Mouse (Mus musculus): Measurements from ENCODE around the gene Rab5c. TPM values are rescaled to one million over a fixed set of nuclear protein-coding genes. Genes with fewer than 3 reads are reported as not detected.

Rab5c gene
- polyA plus RNA-seq, 1 experiment from 2014 or later: 142 TPM

DNA sequence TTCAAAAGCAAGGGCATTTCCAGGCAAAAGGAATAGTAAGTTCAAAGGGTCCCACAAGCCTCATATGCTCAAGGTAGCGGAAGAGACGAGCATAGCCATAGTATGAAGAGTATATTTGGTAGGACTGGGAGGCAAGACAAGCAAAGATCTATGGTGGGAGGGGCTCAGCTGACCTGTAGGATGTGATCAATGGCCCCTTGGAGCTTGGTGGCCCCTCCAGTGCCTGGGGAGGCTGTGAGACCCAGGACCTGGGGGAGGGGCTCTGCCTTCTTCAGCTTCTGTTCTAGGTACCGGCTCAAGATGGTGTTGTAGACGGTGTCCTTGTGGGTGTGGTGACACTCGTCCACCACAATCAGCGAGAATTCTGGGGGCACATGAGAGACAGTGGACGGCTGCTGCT, 35.1 kb downstream of the Rab5c start:
- Histone ChIP-seq H3K27me3 (replicated peaks; ENCODE audit: control insufficient read depth, insufficient read depth, low read length) (no peaks in the 10 kb centered on the region), H3K9ac (ENCODE audit: low read length) (no peak overlapping the region), H3K27ac (ENCODE audit: low read depth, low read length) (no peak overlapping the region), H3K4me3 (ENCODE audit: low read depth, low read length) (no peak overlapping the region), H3K36me3 (ENCODE audit: control insufficient read depth, insufficient read depth, low read length) (peaks cover 39% of the 10 kb centered on the region), H3K9me3 (replicated peaks; ENCODE audit: control insufficient read depth, low read length) (no peaks in the 10 kb centered on the region), H3K4me1 (ENCODE audit: control insufficient read depth, insufficient read depth, low read length) (0 out of 2 replicates have a peak, but pooled peaks cover 3% of the 10 kb centered on the region), H3K4me2 (ENCODE audit: low read length) (0 out of 2 replicates have a peak overlapping the region, but pooled peaks have one; percentile 10)
- ATAC-seq: no peak
- 45% methylated on average over 7 of the region's 7 CpGs for WGBS
- no peak for DNase-seq (ENCODE audit: low spot score)

DNA sequence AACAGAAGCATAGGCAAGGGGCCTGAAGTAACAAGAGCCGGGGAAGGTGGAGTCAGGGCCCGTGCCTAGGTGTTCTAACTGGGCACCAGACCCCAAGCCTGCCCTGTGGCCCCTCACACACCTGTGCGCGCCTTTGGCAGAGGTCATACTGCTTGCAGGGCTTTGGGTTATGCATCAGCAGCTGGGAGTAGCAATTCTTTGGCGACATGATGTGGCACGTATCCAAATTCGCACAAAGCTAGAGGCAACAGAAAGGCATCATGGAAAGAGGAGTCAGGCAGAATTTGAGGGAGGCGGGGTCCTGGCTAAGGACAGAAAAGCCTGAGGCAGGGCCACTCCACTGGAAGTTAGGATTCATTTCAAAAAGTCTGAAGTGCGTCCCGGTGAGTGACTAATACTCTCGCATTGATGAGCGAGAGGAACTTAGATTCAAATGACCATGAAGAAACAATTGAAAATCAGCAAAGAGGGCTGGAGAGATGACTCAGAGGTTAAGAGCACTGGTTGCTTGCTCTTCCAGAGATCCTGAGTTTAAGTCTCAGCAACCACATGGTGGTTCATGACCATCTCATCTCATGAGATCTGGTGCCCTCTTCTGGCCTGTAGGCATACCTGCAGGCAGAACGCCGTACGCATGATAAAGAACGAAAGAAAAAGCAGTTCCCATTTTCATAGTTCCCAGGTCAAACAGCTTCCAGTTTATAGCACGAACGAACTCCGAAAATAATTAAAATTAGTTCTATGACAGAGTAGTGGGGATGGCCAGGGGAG, 35.7 kb downstream of the Rab5c start:
- H3K9ac ChIP-seq (ENCODE audit: low read length): no peak overlapping the region
- no peaks in the 10 kb centered on the region for H3K9me3 ChIP-seq (replicated peaks; ENCODE audit: control insufficient read depth, low read length)
- WGBS: 37% methylated on average over 19 of the region's 19 CpGs
- ATAC-seq: peak; percentile 62
- H3K27me3 ChIP-seq (replicated peaks; ENCODE audit: control insufficient read depth, insufficient read depth, low read length): no peaks in the 10 kb centered on the region
- peak; percentile 91 for DNase-seq (ENCODE audit: low spot score)
- no peak overlapping the region for H3K4me3 ChIP-seq (ENCODE audit: low read depth, low read length)
- H3K4me1 ChIP-seq (ENCODE audit: control insufficient read depth, insufficient read depth, low read length): 0 out of 2 replicates have a peak, but pooled peaks cover 3% of the 10 kb centered on the region
- H3K4me2 ChIP-seq (ENCODE audit: low read length): 0 out of 2 replicates have a peak overlapping the region, but pooled peaks have one; percentile 10
- H3K27ac ChIP-seq (ENCODE audit: low read depth, low read length): no peak overlapping the region
- peaks cover 33% of the 10 kb centered on the region for H3K36me3 ChIP-seq (ENCODE audit: control insufficient read depth, insufficient read depth, low read length)

GRCm38 (mm10) chr11:100701301-100701700, 36.7 kb downstream of the Rab5c start:
- Histone ChIP-seq H3K9ac (ENCODE audit: low read length) (no peak overlapping the region), H3K9me3 (replicated peaks; ENCODE audit: control insufficient read depth, low read length) (no peaks in the 10 kb centered on the region), H3K27ac (ENCODE audit: low read depth, low read length) (no peak overlapping the region), H3K36me3 (ENCODE audit: control insufficient read depth, insufficient read depth, low read length) (peaks cover 23% of the 10 kb centered on the region), H3K4me2 (ENCODE audit: low read length) (peak overlapping the region; percentile 32; the same call in 1 of the 2 replicates), H3K27me3 (replicated peaks; ENCODE audit: control insufficient read depth, insufficient read depth, low read length) (no peaks in the 10 kb centered on the region), H3K4me1 (ENCODE audit: control insufficient read depth, insufficient read depth, low read length) (0 out of 2 replicates have a peak, but pooled peaks cover 3% of the 10 kb centered on the region), H3K4me3 (ENCODE audit: low read depth, low read length) (no peak overlapping the region)
- ATAC-seq: no peak
- DNase-seq (ENCODE audit: low spot score): no peak
- WGBS: 4% methylated on average over 14 of the region's 14 CpGs

GRCm38 (mm10) chr11:100700710-100701109, 37.3 kb downstream of the Rab5c start:
- Histone ChIP-seq H3K27me3 (replicated peaks; ENCODE audit: control insufficient read depth, insufficient read depth, low read length) (no peaks in the 10 kb centered on the region), H3K27ac (ENCODE audit: low read depth, low read length) (no peak overlapping the region), H3K4me1 (ENCODE audit: control insufficient read depth, insufficient read depth, low read length) (0 out of 2 replicates have a peak, but pooled peaks cover 3% of the 10 kb centered on the region), H3K4me3 (ENCODE audit: low read depth, low read length) (no peak overlapping the region), H3K9me3 (replicated peaks; ENCODE audit: control insufficient read depth, low read length) (no peaks in the 10 kb centered on the region), H3K4me2 (ENCODE audit: low read length) (no peak overlapping the region), H3K36me3 (ENCODE audit: control insufficient read depth, insufficient read depth, low read length) (peaks cover 17% of the 10 kb centered on the region), H3K9ac (ENCODE audit: low read length) (no peak overlapping the region)
- 73% methylated on average over 3 of the region's 3 CpGs for WGBS
- no peak for DNase-seq (ENCODE audit: low spot score)
- ATAC-seq: no peak

DNA sequence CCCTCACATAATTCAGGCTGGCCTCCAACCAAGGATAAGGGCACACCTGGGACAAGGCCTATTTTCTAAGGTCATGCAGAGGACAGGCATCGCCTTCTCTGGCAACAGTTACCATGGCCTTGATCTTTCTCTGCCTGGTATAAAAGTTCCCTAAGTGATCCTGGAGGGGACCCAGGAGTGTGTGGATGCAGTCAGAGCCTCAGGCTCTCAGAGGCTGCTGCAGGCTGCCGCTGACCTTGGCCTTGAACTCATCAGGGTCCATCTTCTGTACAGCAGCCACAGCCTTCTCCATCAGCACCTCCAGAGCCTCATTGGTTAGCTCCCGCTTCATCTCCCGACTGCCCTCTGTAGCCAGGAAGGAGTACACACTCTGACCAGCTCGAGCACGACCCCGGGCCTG, 40.1 kb downstream of the Rab5c start:
- Histone ChIP-seq H3K9me3 (replicated peaks; ENCODE audit: control insufficient read depth, low read length) (no peaks in the 10 kb centered on the region), H3K4me1 (ENCODE audit: control insufficient read depth, insufficient read depth, low read length) (0 out of 2 replicates have a peak, but pooled peaks cover 3% of the 10 kb centered on the region), H3K4me2 (ENCODE audit: low read length) (no peak overlapping the region), H3K9ac (ENCODE audit: low read length) (no peak overlapping the region), H3K36me3 (ENCODE audit: control insufficient read depth, insufficient read depth, low read length) (no peaks in the 10 kb centered on the region), H3K27ac (ENCODE audit: low read depth, low read length) (no peak overlapping the region), H3K27me3 (replicated peaks; ENCODE audit: control insufficient read depth, insufficient read depth, low read length) (peaks cover 4% of the 10 kb centered on the region; the same call in 1 of the 2 replicates), H3K4me3 (ENCODE audit: low read depth, low read length) (no peak overlapping the region)
- DNase-seq (ENCODE audit: low spot score) (no peak), ATAC-seq (no peak)
- WGBS: 83% methylated on average over 7 of the region's 7 CpGs

- Histone ChIP-seq H3K27me3 (replicated peaks; ENCODE audit: control insufficient read depth, insufficient read depth, low read length) (peaks cover 14% of the 10 kb centered on the region; the same call in 1 of the 2 replicates), H3K4me1 (ENCODE audit: control insufficient read depth, insufficient read depth, low read length) (peaks cover 3% of the 10 kb centered on the region; the same call in 1 of the 2 replicates), H3K9me3 (replicated peaks; ENCODE audit: control insufficient read depth, low read length) (no peaks in the 10 kb centered on the region), H3K27ac (ENCODE audit: low read depth, low read length) (no peak overlapping the region), H3K9ac (ENCODE audit: low read length) (no peak overlapping the region), H3K36me3 (ENCODE audit: control insufficient read depth, insufficient read depth, low read length) (no peaks in the 10 kb centered on the region), H3K4me2 (ENCODE audit: low read length) (no peak overlapping the region), H3K4me3 (ENCODE audit: low read depth, low read length) (no peak overlapping the region)
- peak; percentile 51 for DNase-seq (ENCODE audit: low spot score)
- ATAC-seq: no peak
- 37% methylated on average over 5 of the region's 5 CpGs for WGBS
These were observed 43.1 kb downstream of the Rab5c start for GRCm38 (mm10) chr11:100694926-100695325.

- WGBS: 27% methylated on average over 5 of the region's 5 CpGs
- Histone ChIP-seq H3K27me3 (replicated peaks; ENCODE audit: control insufficient read depth, insufficient read depth, low read length) (peaks cover 14% of the 10 kb centered on the region; the same call in 1 of the 2 replicates), H3K9me3 (replicated peaks; ENCODE audit: control insufficient read depth, low read length) (no peaks in the 10 kb centered on the region), H3K4me3 (ENCODE audit: low read depth, low read length) (no peak overlapping the region), H3K4me1 (ENCODE audit: control insufficient read depth, insufficient read depth, low read length) (peaks cover 3% of the 10 kb centered on the region; the same call in 1 of the 2 replicates), H3K27ac (ENCODE audit: low read depth, low read length) (no peak overlapping the region), H3K4me2 (ENCODE audit: low read length) (no peak overlapping the region), H3K9ac (ENCODE audit: low read length) (no peak overlapping the region), H3K36me3 (ENCODE audit: control insufficient read depth, insufficient read depth, low read length) (no peaks in the 10 kb centered on the region)
- DNase-seq (ENCODE audit: low spot score) (no peak), ATAC-seq (no peak)
These were observed 44.9 kb downstream of the Rab5c start for GRCm38 (mm10) chr11:100693154-100693553.

GRCm38 (mm10) chr11:100692164-100692616, 45.8 kb downstream of the Rab5c start, which contains the start of gene Zfp385c:
Zfp385c (minus strand) TSS chr11:100692455.
- 2% methylated on average over 23 of the region's 23 CpGs for WGBS
- Histone ChIP-seq H3K36me3 (ENCODE audit: control insufficient read depth, insufficient read depth, low read length) (no peaks in the 10 kb centered on the region), H3K4me3 (ENCODE audit: low read depth, low read length) (peak within 1 kb of the TSS; percentile 14; the same call in 1 of the 2 replicates), H3K4me2 (ENCODE audit: low read length) (peak within 1 kb of the TSS; percentile 47), H3K27me3 (replicated peaks; ENCODE audit: control insufficient read depth, insufficient read depth, low read length) (peaks cover 14% of the 10 kb centered on the region; the same call in 1 of the 2 replicates), H3K9me3 (replicated peaks; ENCODE audit: control insufficient read depth, low read length) (no peaks in the 10 kb centered on the region), H3K27ac (ENCODE audit: low read depth, low read length) (no peak within 1 kb of the TSS), H3K9ac (ENCODE audit: low read length) (peak within 1 kb of the TSS; percentile 40; the same call in 1 of the 2 replicates), H3K4me1 (ENCODE audit: control insufficient read depth, insufficient read depth, low read length) (peaks cover 3% of the 10 kb centered on the region; the same call in 1 of the 2 replicates)
- DNase-seq (ENCODE audit: low spot score) (no peak), ATAC-seq (no peak)

- Histone ChIP-seq H3K4me2 (ENCODE audit: low read length) (no peak overlapping the region), H3K27ac (ENCODE audit: low read depth, low read length) (no peak overlapping the region), H3K36me3 (ENCODE audit: control insufficient read depth, insufficient read depth, low read length) (no peaks in the 10 kb centered on the region), H3K4me3 (ENCODE audit: low read depth, low read length) (no peak overlapping the region), H3K9ac (ENCODE audit: low read length) (no peak overlapping the region), H3K27me3 (replicated peaks; ENCODE audit: control insufficient read depth, insufficient read depth, low read length) (peaks cover 14% of the 10 kb centered on the region; the same call in 1 of the 2 replicates), H3K9me3 (replicated peaks; ENCODE audit: control insufficient read depth, low read length) (no peaks in the 10 kb centered on the region), H3K4me1 (ENCODE audit: control insufficient read depth, insufficient read depth, low read length) (peaks cover 3% of the 10 kb centered on the region; the same call in 1 of the 2 replicates)
- 73% methylated on average over 7 of the region's 7 CpGs for WGBS
- ATAC-seq (no peak), DNase-seq (ENCODE audit: low spot score) (no peak)
These were observed 47.6 kb downstream of the Rab5c start for GRCm38 (mm10) chr11:100690389-100690788.

Data from forebrain, embryonic 14.5 days (tissue).